Mouse (Mus musculus): ENCODE measurements around the gene Snap25. TPM values are rescaled to one million over a fixed set of nuclear protein-coding genes. Genes with fewer than 3 reads are reported as not detected.

The Snap25 gene
- 9.5 and 9.6 TPM in 2 replicates for polyA plus RNA-seq (2014; fragmentation: Nextera tagmentation; extraction: Ambion mirVana)

- H3K27me3 ChIP-seq (replicated peaks; ENCODE audit: control insufficient read depth, insufficient read depth, low read length), result peaks cover 5% of the 10 kb centered on the region; the same call in 1 of the 2 replicates
- DNase-seq (ENCODE audit: low spot score), result peak; percentile 80
Observed at GRCm38 (mm10) chr2:136713299-136713758, at the start of gene Snap25. Gene Snap25, plus strand, starts transcription at chr2:136713453.

GRCm38 (mm10) chr2:136666951-136667350, 46.3 kb upstream of the Snap25 start:
- ATAC-seq (replicated peaks; ENCODE audit: low FRiP score, low TSS enrichment, low read depth) (no peak), DNase-seq (ENCODE audit: low spot score) (no peak)

More at GRCm38 (mm10) chr2:136713299-136713758, at the start of gene Snap25:
- peak; percentile 70 for ATAC-seq (replicated peaks; ENCODE audit: low FRiP score, low TSS enrichment, low read depth)
- Histone ChIP-seq H3K9me3 (ENCODE audit: control insufficient read depth, low read length) (no peaks in the 10 kb centered on the region), H3K36me3 (ENCODE audit: control insufficient read depth, insufficient read depth, low read length) (no peaks in the 10 kb centered on the region), H3K9ac (ENCODE audit: low read length) (no peak within 1 kb of the TSS), H3K4me1 (replicated peaks; ENCODE audit: control insufficient read depth, insufficient read depth, low read length) (0 out of 2 replicates have a peak, but pooled peaks cover 2% of the 10 kb centered on the region), H3K27ac (ENCODE audit: low read depth) (no peak within 1 kb of the TSS), H3K4me3 (ENCODE audit: low read depth, low read length) (peak within 1 kb of the TSS; percentile 32), H3K4me2 (ENCODE audit: low read length) (peak within 1 kb of the TSS; percentile 50)
- WGBS, result under 1% methylated on average over 20 of the region's 20 CpGs

GRCm38 (mm10) chr2:136669183-136669582, 44.1 kb upstream of the Snap25 start:
- H3K4me1 ChIP-seq (replicated peaks; ENCODE audit: control insufficient read depth, insufficient read depth, low read length), result no peaks in the 10 kb centered on the region
- no peak overlapping the region for H3K27ac ChIP-seq (ENCODE audit: low read depth)
- H3K9ac ChIP-seq (ENCODE audit: low read length), result no peak overlapping the region
- ATAC-seq (replicated peaks; ENCODE audit: low FRiP score, low TSS enrichment, low read depth) (no peak), DNase-seq (ENCODE audit: low spot score) (no peak)
- no peak overlapping the region for H3K4me2 ChIP-seq (ENCODE audit: low read length)
- H3K27me3 ChIP-seq (replicated peaks; ENCODE audit: control insufficient read depth, insufficient read depth, low read length), result no peaks in the 10 kb centered on the region
- H3K9me3 ChIP-seq (ENCODE audit: control insufficient read depth, low read length), result no peaks in the 10 kb centered on the region
- no peak overlapping the region for H3K4me3 ChIP-seq (ENCODE audit: low read depth, low read length)
- H3K36me3 ChIP-seq (ENCODE audit: control insufficient read depth, insufficient read depth, low read length), result no peaks in the 10 kb centered on the region
- WGBS, result 76% methylated on average over 3 of the region's 3 CpGs

More at GRCm38 (mm10) chr2:136666951-136667350, 46.3 kb upstream of the Snap25 start:
- Histone ChIP-seq H3K9ac (ENCODE audit: low read length) (no peak overlapping the region), H3K4me3 (ENCODE audit: low read depth, low read length) (no peak overlapping the region), H3K36me3 (ENCODE audit: control insufficient read depth, insufficient read depth, low read length) (no peaks in the 10 kb centered on the region), H3K27me3 (replicated peaks; ENCODE audit: control insufficient read depth, insufficient read depth, low read length) (no peaks in the 10 kb centered on the region), H3K4me2 (ENCODE audit: low read length) (no peak overlapping the region), H3K4me1 (replicated peaks; ENCODE audit: control insufficient read depth, insufficient read depth, low read length) (no peaks in the 10 kb centered on the region), H3K9me3 (ENCODE audit: control insufficient read depth, low read length) (no peaks in the 10 kb centered on the region), H3K27ac (ENCODE audit: low read depth) (no peak overlapping the region)
- 58% methylated on average over 1 of the region's 1 CpGs for WGBS

GRCm38 (mm10) chr2:136669665-136670064, 43.6 kb upstream of the Snap25 start:
- DNase-seq (ENCODE audit: low spot score), result no peak
- Histone ChIP-seq H3K4me1 (replicated peaks; ENCODE audit: control insufficient read depth, insufficient read depth, low read length) (no peaks in the 10 kb centered on the region), H3K4me3 (ENCODE audit: low read depth, low read length) (no peak overlapping the region), H3K4me2 (ENCODE audit: low read length) (no peak overlapping the region), H3K27me3 (replicated peaks; ENCODE audit: control insufficient read depth, insufficient read depth, low read length) (no peaks in the 10 kb centered on the region), H3K36me3 (ENCODE audit: control insufficient read depth, insufficient read depth, low read length) (no peaks in the 10 kb centered on the region), H3K9me3 (ENCODE audit: control insufficient read depth, low read length) (no peaks in the 10 kb centered on the region), H3K9ac (ENCODE audit: low read length) (no peak overlapping the region), H3K27ac (ENCODE audit: low read depth) (no peak overlapping the region)
- no peak for ATAC-seq (replicated peaks; ENCODE audit: low FRiP score, low TSS enrichment, low read depth)
- WGBS, result 68% methylated on average over 3 of the region's 3 CpGs

GRCm38 (mm10) chr2:136670539-136671271, 42.5 kb upstream of the Snap25 start:
- H3K27me3 ChIP-seq (replicated peaks; ENCODE audit: control insufficient read depth, insufficient read depth, low read length), result no peaks in the 10 kb centered on the region
- H3K4me2 ChIP-seq (ENCODE audit: low read length), result no peak overlapping the region
- 37% methylated on average over 9 of the region's 9 CpGs for WGBS
- no peaks in the 10 kb centered on the region for H3K4me1 ChIP-seq (replicated peaks; ENCODE audit: control insufficient read depth, insufficient read depth, low read length)
- no peaks in the 10 kb centered on the region for H3K36me3 ChIP-seq (ENCODE audit: control insufficient read depth, insufficient read depth, low read length)
- DNase-seq (ENCODE audit: low spot score), result no peak
- no peak overlapping the region for H3K4me3 ChIP-seq (ENCODE audit: low read depth, low read length)
- no peak overlapping the region for H3K27ac ChIP-seq (ENCODE audit: low read depth)
- ATAC-seq (replicated peaks; ENCODE audit: low FRiP score, low TSS enrichment, low read depth), result no peak
- H3K9me3 ChIP-seq (ENCODE audit: control insufficient read depth, low read length), result no peaks in the 10 kb centered on the region
- H3K9ac ChIP-seq (ENCODE audit: low read length), result no peak overlapping the region

GRCm38 (mm10) chr2:136674077-136674757, 39.0 kb upstream of the Snap25 start:
- no peaks in the 10 kb centered on the region for H3K27me3 ChIP-seq (replicated peaks; ENCODE audit: control insufficient read depth, insufficient read depth, low read length)
- 84% methylated on average over 4 of the region's 4 CpGs for WGBS
- peaks cover 18% of the 10 kb centered on the region for H3K4me1 ChIP-seq (replicated peaks; ENCODE audit: control insufficient read depth, insufficient read depth, low read length)
- ATAC-seq (replicated peaks; ENCODE audit: low FRiP score, low TSS enrichment, low read depth) (no peak), DNase-seq (ENCODE audit: low spot score) (no peak)
- H3K27ac ChIP-seq (ENCODE audit: low read depth), result no peak overlapping the region
- no peak overlapping the region for H3K9ac ChIP-seq (ENCODE audit: low read length)
- no peaks in the 10 kb centered on the region for H3K36me3 ChIP-seq (ENCODE audit: control insufficient read depth, insufficient read depth, low read length)
- H3K4me3 ChIP-seq (ENCODE audit: low read depth, low read length), result no peak overlapping the region
- H3K9me3 ChIP-seq (ENCODE audit: control insufficient read depth, low read length), result no peaks in the 10 kb centered on the region
- no peak overlapping the region for H3K4me2 ChIP-seq (ENCODE audit: low read length)

- Histone ChIP-seq H3K27ac (ENCODE audit: low read depth) (no peak overlapping the region), H3K9me3 (ENCODE audit: control insufficient read depth, low read length) (no peaks in the 10 kb centered on the region), H3K36me3 (ENCODE audit: control insufficient read depth, insufficient read depth, low read length) (no peaks in the 10 kb centered on the region), H3K4me2 (ENCODE audit: low read length) (no peak overlapping the region), H3K9ac (ENCODE audit: low read length) (no peak overlapping the region), H3K27me3 (replicated peaks; ENCODE audit: control insufficient read depth, insufficient read depth, low read length) (no peaks in the 10 kb centered on the region), H3K4me3 (ENCODE audit: low read depth, low read length) (no peak overlapping the region), H3K4me1 (replicated peaks; ENCODE audit: control insufficient read depth, insufficient read depth, low read length) (peaks cover 24% of the 10 kb centered on the region)
- DNase-seq (ENCODE audit: low spot score), result no peak
- WGBS, result 80% methylated on average over 2 of the region's 2 CpGs
- ATAC-seq (replicated peaks; ENCODE audit: low FRiP score, low TSS enrichment, low read depth), result no peak
Observed at GRCm38 (mm10) chr2:136676196-136676595, 37.1 kb upstream of the Snap25 start.

- Histone ChIP-seq H3K4me2 (ENCODE audit: low read length) (no peak overlapping the region), H3K27me3 (replicated peaks; ENCODE audit: control insufficient read depth, insufficient read depth, low read length) (no peaks in the 10 kb centered on the region), H3K9ac (ENCODE audit: low read length) (no peak overlapping the region), H3K36me3 (ENCODE audit: control insufficient read depth, insufficient read depth, low read length) (no peaks in the 10 kb centered on the region), H3K27ac (ENCODE audit: low read depth) (no peak overlapping the region), H3K4me1 (replicated peaks; ENCODE audit: control insufficient read depth, insufficient read depth, low read length) (peaks cover 24% of the 10 kb centered on the region), H3K9me3 (ENCODE audit: control insufficient read depth, low read length) (no peaks in the 10 kb centered on the region), H3K4me3 (ENCODE audit: low read depth, low read length) (no peak overlapping the region)
- ATAC-seq (replicated peaks; ENCODE audit: low FRiP score, low TSS enrichment, low read depth) (no peak), DNase-seq (ENCODE audit: low spot score) (no peak)
- WGBS, result 51% methylated on average over 8 of the region's 8 CpGs
Observed at GRCm38 (mm10) chr2:136676918-136677445, 36.3 kb upstream of the Snap25 start.
